Mouse (Mus musculus): Measurements from ENCODE around the gene Vtn. TPM values are rescaled to one million over a fixed set of nuclear protein-coding genes. Genes with fewer than 3 reads are reported as not detected.
"Not testable (repeated sequence)": the region's sequence is repeated elsewhere in the genome, so short reads cannot be mapped to it uniquely, and the experiment has no call there.

The Vtn gene
- total and polyA plus RNA-seq, 3 experiments: 2.8 to 7.7 (median 3.0) TPM

DNA sequence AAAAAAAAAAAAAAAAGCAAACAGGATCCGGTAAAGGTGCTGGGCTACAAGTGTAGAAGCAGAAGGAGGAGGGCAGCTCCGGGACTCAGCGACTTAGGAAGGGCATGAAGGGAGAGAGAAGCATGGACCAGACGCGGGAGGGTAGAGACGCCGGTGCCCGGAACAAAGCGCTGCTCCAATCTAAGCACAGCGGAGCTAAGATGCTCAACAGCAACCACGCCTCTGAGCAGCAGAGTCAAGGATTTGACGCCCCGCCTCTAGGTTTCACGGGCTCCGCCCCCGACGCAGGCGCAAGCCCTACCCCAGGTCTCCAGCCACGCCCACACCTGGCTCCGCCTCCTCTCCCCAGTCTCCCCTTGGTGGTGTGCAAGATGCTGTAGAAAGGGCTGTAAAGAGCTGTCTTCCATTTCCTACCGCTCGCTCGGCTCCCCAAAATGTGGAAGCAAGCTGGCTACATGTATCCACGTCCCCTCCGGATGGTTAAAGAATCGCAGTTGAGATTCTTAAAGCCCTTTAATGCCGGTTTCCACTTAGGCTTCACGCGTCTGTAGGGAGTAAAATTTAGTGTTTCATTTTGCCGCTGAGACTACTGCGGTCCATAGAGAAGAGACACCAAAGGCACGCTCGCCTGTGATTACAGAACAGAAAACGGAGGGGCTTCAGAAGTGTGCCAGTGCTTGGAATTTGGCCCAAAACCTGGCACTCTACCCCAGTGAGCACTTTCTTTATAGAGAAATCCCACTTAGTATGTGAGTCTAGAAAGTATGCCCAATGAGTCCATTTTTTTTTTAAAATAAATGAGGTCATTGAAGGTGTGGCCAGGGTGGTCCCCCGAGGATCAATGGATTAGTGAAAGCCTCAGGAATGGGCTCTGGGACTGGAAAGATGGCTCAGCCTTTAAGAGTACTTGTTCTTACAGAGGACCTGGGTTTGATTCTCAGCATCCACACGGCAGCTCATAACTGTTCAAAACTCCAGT lies 1.1 kb upstream of the Vtn start, which contains the start of gene Sarm1:
Gene Sarm1 (minus strand): TSS at position 211 of the 979 bp plus-strand sequence.
- peak; percentile 96 for DNase-seq

DNA sequence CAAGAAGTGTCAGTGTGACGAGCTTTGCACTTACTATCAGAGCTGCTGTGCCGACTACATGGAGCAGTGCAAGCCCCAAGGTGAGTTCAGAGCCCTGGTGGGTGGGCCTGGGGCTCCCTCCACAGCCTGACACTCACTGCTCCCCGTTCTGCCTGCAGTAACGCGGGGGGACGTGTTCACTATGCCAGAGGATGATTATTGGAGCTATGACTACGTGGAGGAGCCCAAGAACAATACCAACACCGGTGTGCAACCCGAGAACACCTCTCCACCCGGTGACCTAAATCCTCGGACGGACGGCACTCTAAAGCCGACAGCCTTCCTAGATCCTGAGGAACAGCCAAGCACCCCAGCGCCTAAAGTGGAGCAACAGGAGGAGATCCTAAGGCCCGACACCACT lies 652 bp downstream of the Vtn start:
- DNase-seq: no peak

- DNase-seq: no peak
These were observed 1.8 kb downstream of the Vtn start for GRCm38 (mm10) chr11:78500623-78501202.

- DNase-seq: no peak
These were observed 2.6 kb downstream of the Vtn start for GRCm38 (mm10) chr11:78501529-78501928.

- DNase-seq: no peak
These were observed 4.2 kb downstream of the Vtn start, which contains the start of gene Sebox for GRCm38 (mm10) chr11:78502909-78503650. Gene Sebox, plus strand, starts transcription at chr11:78503447.

- no peak for DNase-seq
These were observed 6.5 kb downstream of the Vtn start for GRCm38 (mm10) chr11:78505430-78505829.

- no peak for DNase-seq
These were observed 10.3 kb downstream of the Vtn start for GRCm38 (mm10) chr11:78509148-78509547.

GRCm38 (mm10) chr11:78512025-78512957 lies 13.4 kb downstream of the Vtn start, which contains the start of the genes Tmem199 and Poldip2:
Gene Tmem199, minus strand, starts transcription at chr11:78512172.
Gene Poldip2, plus strand, starts transcription at chr11:78512193.
- peak; percentile 94 for DNase-seq

GRCm38 (mm10) chr11:78513106-78513790 lies 14.4 kb downstream of the Vtn start:
- no peak for DNase-seq

GRCm38 (mm10) chr11:78515549-78516325 lies 16.8 kb downstream of the Vtn start:
- no peak for DNase-seq

DNA sequence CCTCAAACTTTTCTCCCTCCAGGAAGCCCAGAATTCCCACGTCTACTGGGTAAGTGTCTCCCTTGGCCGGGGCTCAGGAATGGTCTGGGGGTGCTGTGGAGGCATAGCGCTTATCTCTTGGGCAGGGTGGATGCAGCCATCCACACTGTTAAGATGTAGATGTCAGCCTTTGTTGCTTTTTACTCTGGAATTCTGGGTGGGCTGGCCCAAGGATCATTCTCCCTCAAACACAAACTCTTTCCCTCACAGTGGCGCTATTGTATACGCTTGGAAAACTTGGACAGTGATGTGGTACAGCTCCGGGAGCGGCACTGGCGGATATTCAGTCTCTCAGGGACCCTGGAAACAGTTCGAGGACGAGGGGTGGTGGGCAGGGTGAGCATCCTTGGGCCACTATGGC lies 20.0 kb downstream of the Vtn start:
- DNase-seq: no peak

- DNase-seq: no peak
These were observed 23.0 kb downstream of the Vtn start for GRCm38 (mm10) chr11:78521880-78522279.

- peak; percentile 37 for DNase-seq
These were observed 23.6 kb downstream of the Vtn start for GRCm38 (mm10) chr11:78522481-78522997.

- DNase-seq: no peak
These were observed 24.5 kb downstream of the Vtn start for GRCm38 (mm10) chr11:78523241-78523955.

DNA sequence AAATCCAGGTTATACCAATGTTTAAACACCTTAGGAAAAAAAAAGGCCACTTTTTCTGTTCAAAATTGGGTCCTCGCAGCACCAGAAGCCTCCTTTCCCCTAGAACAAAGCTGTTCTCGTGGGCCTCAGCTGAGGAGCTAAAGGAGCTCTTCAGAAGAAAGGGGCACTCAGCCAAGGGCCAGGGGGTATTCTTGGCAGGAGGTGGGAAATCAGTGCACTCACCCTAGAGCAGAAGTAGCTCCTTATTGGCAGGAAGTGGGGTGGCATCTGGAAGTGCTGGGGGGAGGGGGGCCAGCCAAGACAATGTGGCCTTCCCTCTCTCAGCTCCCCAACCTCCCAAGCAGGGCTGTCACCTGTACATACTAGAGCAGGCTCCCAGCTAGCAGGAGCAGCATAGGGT lies 25.9 kb downstream of the Vtn start:
- DNase-seq: no peak

GRCm38 (mm10) chr11:78528714-78529113 lies 29.8 kb downstream of the Vtn start:
- DNase-seq: no peak

- no peak for DNase-seq
These were observed 31.1 kb downstream of the Vtn start for GRCm38 (mm10) chr11:78530001-78530400.

GRCm38 (mm10) chr11:78531046-78531445 lies 32.2 kb downstream of the Vtn start:
- DNase-seq: peak; percentile 57

GRCm38 (mm10) chr11:78531515-78531914 lies 32.6 kb downstream of the Vtn start:
- DNase-seq: not testable (repeated sequence)
